Mouse (Mus musculus) v-Abl transformed pro-B cells (cell line): ENCODE results near the gene Kcnrg.
"Not testable (repeated sequence)": the region's sequence is repeated elsewhere in the genome, so short reads cannot be mapped to it uniquely, and the experiment has no call there.

Experiments
- in situ Hi-C, 2 experiments: fragments of 400-800 bp; cut with MboI; formaldehyde crosslinking; loops; one replicate each; pipeline ENCODE4 v1.15.1; 2025; ENCODE audit not compliant: unreplicated experiment in 2 of 2

The Kcnrg gene

DNA sequence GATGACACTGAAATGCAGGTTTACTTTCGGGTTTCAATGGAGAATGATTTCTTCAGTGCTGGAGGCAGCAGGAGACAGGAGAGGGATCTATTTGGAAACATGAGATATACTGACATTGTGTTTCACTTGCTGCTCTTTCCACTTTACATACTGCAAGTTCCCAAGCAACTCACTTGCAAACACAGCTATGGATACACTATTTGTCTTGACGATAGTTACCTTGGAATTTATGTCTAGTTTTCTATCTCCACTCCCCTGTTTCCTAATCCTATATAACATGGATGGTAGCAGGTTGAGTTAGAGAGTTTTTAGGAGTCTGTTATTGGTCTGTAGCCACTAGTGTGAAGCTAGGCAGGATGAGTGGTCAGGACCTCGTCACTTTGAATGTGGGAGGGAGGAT is at the start of gene Kcnrg:
TSS of gene Kcnrg (plus strand) at position 301 of the 400 bp plus-strand sequence.
- in situ Hi-C loops, result no loop called here

GRCm38 (mm10) chr14:61558901-61559300 is 48.4 kb upstream of the Kcnrg start:
- in situ Hi-C loops, result loop anchor here in 1 of 2 experiments (25.0 kb wide), 1 partner anchor 1278 kb away; the partner anchor contains the start of gene Wdfy2

DNA sequence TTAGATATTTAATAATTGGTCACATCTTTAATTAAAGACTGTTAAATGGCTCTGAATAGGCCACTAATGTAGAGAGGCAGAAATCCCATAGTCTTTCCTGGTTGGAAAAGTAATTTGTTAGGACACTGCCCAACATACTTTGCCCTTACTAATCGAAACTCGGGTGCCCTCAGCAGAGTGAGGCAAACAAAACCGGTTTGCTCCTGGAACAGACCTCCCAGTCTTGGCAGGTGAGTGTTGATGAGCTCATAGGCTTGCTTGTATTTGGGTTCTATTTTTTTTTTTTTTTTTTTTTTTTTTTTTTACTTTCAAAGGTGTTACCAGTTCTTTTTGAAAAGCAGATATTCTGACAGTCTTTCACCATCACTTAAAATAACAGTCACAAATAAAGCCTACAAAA is 47.4 kb upstream of the Kcnrg start:
- in situ Hi-C loops, result loop anchor here (10.0 to 25.0 kb wide), 2 partner anchors 755 to 1277 kb away; partner anchors contain the start of gene Wdfy2 (in 1 of the 2)

- in situ Hi-C loops, result loop anchor here (5.0 to 25.0 kb wide), 3 partner anchors 686 to 1271 kb away; partner anchors contain the start of gene Wdfy2 (in 1 of the 2)
Measured at GRCm38 (mm10) chr14:61566211-61566610, 41.0 kb upstream of the Kcnrg start.

DNA sequence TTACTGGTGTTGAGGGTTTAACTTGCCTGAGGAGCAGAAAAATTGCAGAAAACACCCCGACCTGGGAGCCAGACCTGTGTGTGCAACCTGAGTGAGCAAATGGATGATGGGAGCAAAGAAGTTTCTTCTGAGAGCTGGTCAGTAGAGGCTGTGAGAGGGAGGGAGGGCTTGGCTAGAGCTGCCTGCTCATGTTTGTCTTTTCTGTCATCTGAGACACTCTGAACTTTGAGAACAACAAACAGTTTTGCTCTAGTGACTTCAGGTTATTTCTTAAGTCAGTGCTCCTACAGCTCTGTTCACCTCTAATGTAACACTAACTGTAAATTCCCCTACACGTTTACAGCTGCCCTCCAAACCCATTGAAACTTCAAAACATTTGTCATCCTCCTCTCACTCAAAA is 37.9 kb upstream of the Kcnrg start:
- in situ Hi-C loops, result loop anchor here (5.0 to 25.0 kb wide), 3 partner anchors 683 to 1268 kb away; partner anchors contain the start of gene Wdfy2 (in 1 of the 2)

DNA sequence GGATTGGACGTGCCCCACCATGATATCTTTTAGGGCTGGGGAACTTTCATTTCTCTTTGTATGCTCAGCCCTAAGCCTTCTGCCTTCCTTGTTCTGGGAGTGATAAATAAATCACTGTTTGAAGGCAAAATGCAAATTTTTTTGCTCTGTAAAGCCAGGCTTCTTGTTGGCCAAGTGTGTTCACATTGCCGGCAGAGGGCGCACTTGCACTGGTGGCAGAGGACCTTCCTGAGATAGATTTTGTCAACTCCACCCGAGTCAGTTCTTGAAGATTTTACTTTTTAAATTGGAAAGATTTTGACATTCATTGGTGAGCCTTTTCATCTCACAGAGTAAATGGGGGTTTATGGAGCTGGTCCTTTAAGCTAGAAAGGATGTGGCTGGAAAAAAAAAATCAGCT is 35.9 kb upstream of the Kcnrg start:
- in situ Hi-C loops, result loop anchor here (5.0 to 25.0 kb wide), 6 partner anchors 471 to 1266 kb away; partner anchors contain the start of genes Gucy1b2 (in 2 of the 2) and Wdfy2 (in 1 of the 2)

GRCm38 (mm10) chr14:61572131-61572530 is 35.1 kb upstream of the Kcnrg start:
- in situ Hi-C loops, result loop anchor here (5.0 to 25.0 kb wide), 6 partner anchors 470 to 1265 kb away; partner anchors contain the start of genes Gucy1b2 (in 2 of the 2) and Wdfy2 (in 1 of the 2)

DNA sequence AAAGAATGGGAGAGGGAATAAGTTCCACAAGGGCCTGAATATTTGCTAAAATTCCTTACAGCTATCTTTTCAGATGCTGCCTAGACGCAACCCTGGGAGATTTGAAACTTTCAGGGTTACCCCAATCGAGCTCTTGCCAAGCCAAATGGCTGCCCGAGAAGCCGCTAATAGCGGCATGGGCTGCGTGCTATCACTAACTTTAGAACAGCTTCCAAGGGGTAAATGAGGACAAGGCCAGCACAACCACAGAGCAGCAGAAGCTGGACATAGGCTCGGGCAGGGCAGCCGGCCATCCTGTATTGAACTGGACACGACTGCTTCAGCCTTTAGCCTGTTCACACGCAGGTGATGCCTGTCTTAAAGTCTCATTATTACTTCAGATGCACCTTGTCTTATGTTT is 32.2 kb upstream of the Kcnrg start:
- in situ Hi-C loops, result no loop called here

GRCm38 (mm10) chr14:61575941-61576340 is 31.3 kb upstream of the Kcnrg start:
- in situ Hi-C loops, result no loop called here

GRCm38 (mm10) chr14:61589288-61590065 is 17.8 kb upstream of the Kcnrg start:
- in situ Hi-C loops, result no loop called here

- in situ Hi-C loops, result no loop called here
Measured at GRCm38 (mm10) chr14:61596719-61597426, 10.4 kb upstream of the Kcnrg start.

DNA sequence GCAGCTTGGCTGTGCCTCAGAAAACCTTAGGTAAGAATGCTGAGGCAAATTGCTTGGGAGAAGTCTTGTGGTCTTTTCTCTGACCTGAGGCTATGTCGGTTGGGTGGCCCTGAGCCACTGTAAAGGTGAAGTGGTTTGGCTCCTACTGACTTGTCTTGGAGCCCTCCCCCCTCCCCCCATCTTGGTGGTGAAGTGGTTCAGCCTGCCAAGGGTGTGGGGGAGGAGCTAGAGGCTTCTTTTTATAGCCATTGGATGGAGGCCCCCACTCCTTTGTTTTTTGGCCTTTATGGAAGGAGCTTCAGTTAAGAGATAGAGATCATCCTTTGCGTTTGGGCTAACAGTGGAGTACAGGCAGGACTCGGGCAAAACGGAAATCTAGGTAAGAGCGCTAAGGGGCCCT is 9.3 kb upstream of the Kcnrg start, which contains the start of gene Trim13:
TSS of gene Trim13 (plus strand) at position 280 of the 400 bp plus-strand sequence.
- in situ Hi-C loops, result no loop called here

DNA sequence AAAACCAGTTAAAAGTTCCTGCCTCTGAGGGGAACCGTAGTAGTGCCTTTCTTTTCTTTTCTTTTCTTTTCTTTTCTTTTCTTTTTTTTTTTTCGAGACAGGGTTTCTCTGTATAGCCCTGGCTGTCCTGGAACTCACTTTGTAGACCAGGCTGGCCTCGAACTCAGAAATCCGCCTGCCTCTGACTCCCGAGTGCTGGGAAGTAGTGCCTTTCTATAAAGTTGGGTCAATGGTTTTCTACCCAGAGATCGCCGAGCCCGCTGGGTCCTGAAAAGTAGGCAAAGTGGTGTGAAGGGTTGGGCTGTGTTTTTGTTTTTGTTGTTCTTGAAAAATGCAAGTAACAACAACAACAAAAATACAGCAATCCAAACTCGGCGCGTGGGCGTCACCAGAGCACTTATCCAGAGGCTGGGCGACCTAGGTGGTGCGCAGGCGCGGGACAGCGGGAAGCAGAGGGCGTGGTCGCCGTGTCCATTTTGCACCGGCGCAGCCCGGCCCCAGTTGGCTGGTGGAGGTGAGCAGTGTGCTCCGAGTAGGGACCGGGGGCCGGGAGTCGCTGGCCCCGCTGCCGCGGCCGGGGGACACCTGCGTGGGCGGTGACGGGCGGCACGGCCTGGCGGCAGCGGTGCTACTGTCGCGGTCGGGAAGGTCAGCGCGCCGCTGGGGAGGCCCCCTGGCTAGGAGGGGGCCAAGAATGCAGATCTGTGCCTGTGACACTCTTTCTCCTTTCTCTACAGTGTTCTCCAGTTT is 8.0 kb upstream of the Kcnrg start:
- in situ Hi-C loops, result no loop called here

DNA sequence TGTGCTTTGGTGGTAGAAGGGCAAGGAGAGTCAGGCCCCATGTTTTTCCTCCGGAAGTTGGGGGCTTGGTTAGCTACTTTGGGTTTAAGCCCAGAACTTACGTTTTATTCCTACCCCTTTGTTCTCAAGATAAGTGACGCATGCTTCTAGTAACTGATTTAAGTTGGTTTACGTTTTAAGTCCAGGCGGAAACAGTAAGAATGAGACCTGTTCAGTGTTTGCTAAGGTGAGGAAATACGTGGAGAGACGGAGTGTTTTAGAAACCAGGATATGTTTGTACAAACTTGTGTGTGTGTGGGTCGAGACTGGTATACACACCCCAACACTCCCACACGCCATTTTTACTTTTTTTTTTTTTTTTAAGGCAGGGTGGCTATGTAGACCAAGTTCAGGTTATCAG is 5.9 kb upstream of the Kcnrg start:
- in situ Hi-C loops, result no loop called here

- in situ Hi-C loops, result no loop called here
Measured at GRCm38 (mm10) chr14:61603069-61603755, 4.0 kb upstream of the Kcnrg start.

DNA sequence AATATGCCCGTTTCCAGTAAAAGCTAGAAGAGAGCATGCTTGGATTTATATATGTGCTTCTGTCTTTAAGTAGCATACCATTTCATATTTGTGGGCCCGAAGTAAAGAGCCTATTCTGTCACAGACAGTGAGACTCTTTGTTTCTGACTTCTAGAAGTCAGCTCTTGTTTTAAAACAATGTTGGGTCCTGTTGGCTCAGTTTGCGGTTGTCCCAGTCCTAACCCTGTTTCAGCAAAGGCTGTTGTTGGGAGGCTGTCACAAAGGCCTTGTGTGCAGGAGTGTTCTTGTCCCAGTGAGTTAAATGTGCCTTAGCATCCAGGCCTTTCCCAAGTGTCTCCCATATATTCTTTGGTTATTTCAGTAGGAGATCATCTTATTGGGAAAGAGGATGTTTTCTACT is 3.2 kb upstream of the Kcnrg start:
- in situ Hi-C loops, result no loop called here

DNA sequence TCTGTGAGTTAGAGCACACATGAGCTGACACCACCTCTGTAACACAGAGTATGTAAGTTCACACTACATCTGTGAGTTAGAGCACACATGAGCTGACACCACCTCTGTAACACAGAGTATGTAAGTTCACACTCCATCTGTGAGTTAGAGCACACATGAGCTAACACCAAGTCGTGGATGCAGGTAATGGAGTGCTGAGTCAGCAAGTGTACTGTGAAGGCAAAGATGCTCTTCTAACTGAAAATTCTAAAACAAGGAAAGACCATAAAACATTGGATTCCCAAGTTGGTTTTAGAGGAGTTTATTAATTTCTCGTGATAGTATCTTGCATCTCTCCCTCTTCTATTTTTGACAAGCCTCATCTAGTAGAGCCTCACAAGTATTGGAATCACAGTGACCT is 1.2 kb upstream of the Kcnrg start:
- in situ Hi-C loops, result not testable (repeated sequence)

GRCm38 (mm10) chr14:61611766-61612165 is 4.5 kb downstream of the Kcnrg start:
- in situ Hi-C loops, result no loop called here

DNA sequence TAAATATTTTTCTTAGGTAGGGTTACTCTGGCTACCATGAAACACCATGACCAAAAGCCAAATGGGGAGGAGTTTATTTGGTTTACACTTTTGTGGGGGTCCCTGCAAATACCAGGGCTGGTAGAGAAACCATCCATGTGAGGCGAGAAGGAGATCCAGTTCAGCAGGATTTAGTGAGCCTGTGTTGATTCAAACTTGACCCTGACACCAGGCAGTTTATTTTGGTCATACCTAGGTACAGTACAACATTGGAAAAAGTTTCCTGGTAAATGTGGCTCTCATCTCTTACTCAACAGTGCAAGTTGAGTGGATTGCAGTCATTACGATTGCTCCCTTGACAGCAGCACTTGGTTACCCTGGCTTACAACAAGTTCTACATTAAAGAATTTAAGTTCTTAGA is 6.1 kb downstream of the Kcnrg start:
- in situ Hi-C loops, result no loop called here

DNA sequence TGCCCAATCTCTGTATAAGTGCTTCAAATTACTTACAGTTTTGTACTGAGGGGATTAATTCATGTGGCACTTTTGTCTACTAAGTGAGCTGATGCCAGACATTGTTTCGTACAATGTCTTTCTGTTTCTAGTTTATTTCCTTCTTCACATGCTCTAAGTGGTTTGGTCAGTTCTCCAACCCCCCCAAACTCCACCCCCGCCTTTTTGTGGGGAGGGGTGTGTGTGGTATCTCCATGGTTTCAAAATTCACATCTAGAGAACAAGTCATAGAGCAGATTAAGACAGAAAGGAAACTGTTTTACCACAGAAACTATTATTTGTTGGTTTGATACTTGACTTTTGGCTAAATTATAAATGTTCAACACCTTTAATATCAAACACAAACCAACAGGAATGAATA is 13.1 kb downstream of the Kcnrg start:
- in situ Hi-C loops, result no loop called here
